Mouse (Mus musculus): ENCODE measurements around the gene Sectm1b.

GRCm38 (mm10) chr11:121042480-121042879 lies 20.9 kb downstream of the Sectm1b start:
- TF ChIP-seq GATA1 (IDR thresholded peaks at IDR 0.05; ENCODE audit: low read length) (no peak), TAL1 (IDR thresholded peaks at IDR 0.05; ENCODE audit: low read length) (no peak)

Measured in erythroblast, embryonic 14.5 days (primary cell).